Mouse (Mus musculus) CH12.LX (cell line): ENCODE results near the gene Dclk1. TPM values are rescaled to one million over a fixed set of nuclear protein-coding genes. Genes with fewer than 3 reads are reported as not detected.

Source experiments
- DNase-seq: peaks from one replicate; pipeline ENCODE4 v3.0.0-alpha.2; 2013; ENCODE audit errors: extremely low read depth
- H3K27ac ChIP-seq: 2 replicates; pipeline ENCODE4 v1.5.1; 2012; ENCODE audit warnings: low read depth, mild to moderate bottlenecking, control low read depth, moderate library complexity; ENCODE audit not compliant: insufficient read depth
- H3K27me3 ChIP-seq: replicated peaks from 2 replicates; pipeline ENCODE3; 2012; ENCODE audit warnings: inconsistent platforms
- H3K36me3 ChIP-seq, 2 experiments: replicated peaks in 1 of 2; 2 replicates each; pipeline versions ENCODE3 to v1.6.1; 2012; ENCODE audit warnings: inconsistent platforms in 1 of 2, low read length in 1 of 2, mild to moderate bottlenecking in 1 of 2, mixed read lengths in 1 of 2, moderate library complexity in 1 of 2; ENCODE audit not compliant: control insufficient read depth in 1 of 2, insufficient read depth in 1 of 2
- H3K4me1 ChIP-seq, 2 experiments: 2 replicates each; pipeline ENCODE4 v1.6.1; 2012; ENCODE audit warnings: inconsistent platforms in 1 of 2, moderate library complexity in 1 of 2; ENCODE audit not compliant: insufficient read depth in 2 of 2, control insufficient read depth in 1 of 2
- H3K4me2 ChIP-seq: 2 replicates; pipeline ENCODE4 v1.6.1; 2012; ENCODE audit warnings: low read depth, mild to moderate bottlenecking, control low read depth; ENCODE audit not compliant: poor library complexity, insufficient read depth, severe bottlenecking
- H3K4me3 ChIP-seq, 3 experiments: fragments of 150-350 bp in 1 of 3; sonication (generic) in 1 of 3; replicated peaks in 1 of 3; 2 replicates each; pipeline versions ENCODE3 to v1.5.1; 2011 to 2012; ENCODE audit warnings: low read depth in 2 of 3, low read length in 2 of 3, mild to moderate bottlenecking in 2 of 3, moderate library complexity in 2 of 3, control low read depth in 1 of 3, improper control_type of control experiment in 1 of 3, inconsistent platforms in 1 of 3, mixed read lengths in 1 of 3; ENCODE audit not compliant: poor library complexity in 1 of 3
- H3K79me2 ChIP-seq: replicated peaks from 2 replicates; pipeline ENCODE4 v1.6.1; 2012; ENCODE audit warnings: mild to moderate bottlenecking, moderate library complexity; ENCODE audit not compliant: control insufficient read depth, poor library complexity, insufficient read depth, severe bottlenecking; ENCODE audit errors: extremely low read depth
- H3K9ac ChIP-seq: 2 replicates; pipeline ENCODE4 v1.6.1; 2012; ENCODE audit warnings: low read depth, mild to moderate bottlenecking, control low read depth, moderate library complexity; ENCODE audit not compliant: insufficient read depth
- H3K9me3 ChIP-seq: replicated peaks from 2 replicates; pipeline ENCODE3; 2012; ENCODE audit warnings: low read length, inconsistent platforms, mixed read lengths
- CHD1 ChIP-seq: IDR thresholded peaks from 2 replicates; pipeline ENCODE4 v1.6.1; 2012; ENCODE audit warnings: low read depth, low read length, improper control_type of control experiment, inconsistent platforms
- CHD2 ChIP-seq: IDR thresholded peaks from 2 replicates; pipeline ENCODE4 v1.6.1; 2011; ENCODE audit warnings: low read length, improper control_type of control experiment
- E2F4 ChIP-seq: IDR thresholded peaks from 2 replicates; pipeline ENCODE4 v1.6.1; 2011; ENCODE audit warnings: low read depth, low read length, improper control_type of control experiment; ENCODE audit not compliant: insufficient replicate concordance
- HCFC1 ChIP-seq: IDR thresholded peaks from 2 replicates; pipeline ENCODE4 v1.6.1; 2012; ENCODE audit warnings: low read depth, mild to moderate bottlenecking, inconsistent platforms, low read length, improper control_type of control experiment
- KAT2A ChIP-seq: IDR thresholded peaks from 2 replicates; pipeline ENCODE4 v1.6.1; 2012; ENCODE audit warnings: low read length, improper control_type of control experiment, inconsistent platforms; ENCODE audit not compliant: insufficient replicate concordance
- MAFK ChIP-seq: IDR thresholded peaks from 2 replicates; pipeline ENCODE4 v1.6.1; 2011; ENCODE audit warnings: low read length, improper control_type of control experiment; ENCODE audit not compliant: insufficient replicate concordance
- MAX ChIP-seq: IDR thresholded peaks from 2 replicates; pipeline ENCODE4 v1.6.1; 2011; ENCODE audit warnings: low read length, improper control_type of control experiment
- MAZ ChIP-seq: IDR thresholded peaks from 2 replicates; pipeline ENCODE4 v1.6.1; 2012; ENCODE audit warnings: low read depth, mild to moderate bottlenecking, inconsistent platforms, low read length, improper control_type of control experiment, moderate library complexity
- MXI1 ChIP-seq: IDR thresholded peaks from 2 replicates; pipeline ENCODE4 v1.6.1; 2011; ENCODE audit warnings: mild to moderate bottlenecking, low read depth, low read length, improper control_type of control experiment
- MYC ChIP-seq: IDR thresholded peaks from 2 replicates; pipeline ENCODE4 v1.6.1; 2011; ENCODE audit warnings: low read depth, mild to moderate bottlenecking, improper control_type of control experiment, low read length
- POLR2A ChIP-seq: IDR thresholded peaks from 2 replicates; pipeline ENCODE4 v1.6.1; 2011; ENCODE audit warnings: low read depth, mild to moderate bottlenecking, improper control_type of control experiment, low read length
- POLR2AphosphoS2 ChIP-seq: IDR thresholded peaks from 2 replicates; pipeline ENCODE4 v1.6.1; 2011; ENCODE audit warnings: low read depth, low read length, improper control_type of control experiment
- RAD21 ChIP-seq: IDR thresholded peaks from 2 replicates; pipeline ENCODE4 v1.6.1; 2011; ENCODE audit warnings: low read depth, mild to moderate bottlenecking, low read length, improper control_type of control experiment, moderate library complexity
- RCOR1 ChIP-seq: conservative IDR thresholded peaks from 2 replicates; pipeline ENCODE4 v1.6.1; 2012; ENCODE audit warnings: low read depth, mild to moderate bottlenecking, inconsistent platforms, low read length, improper control_type of control experiment
- SIN3A ChIP-seq: IDR thresholded peaks from 2 replicates; pipeline ENCODE4 v1.6.1; 2012; ENCODE audit warnings: low read length, improper control_type of control experiment, inconsistent platforms
- SMC3 ChIP-seq: IDR thresholded peaks from 2 replicates; pipeline ENCODE4 v1.6.1; 2011; ENCODE audit warnings: low read depth, low read length, improper control_type of control experiment
- TBP ChIP-seq: conservative IDR thresholded peaks from 2 replicates; pipeline ENCODE4 v1.6.1; 2011; ENCODE audit warnings: low read depth, low read length, improper control_type of control experiment
- USF1 ChIP-seq: IDR thresholded peaks from 2 replicates; pipeline ENCODE4 v1.6.1; 2014; ENCODE audit warnings: low read depth, mild to moderate bottlenecking, inconsistent platforms, low read length, improper control_type of control experiment
- USF2 ChIP-seq: conservative IDR thresholded peaks from 2 replicates; pipeline ENCODE4 v1.6.1; 2011; ENCODE audit warnings: low read depth, low read length, improper control_type of control experiment
- ZNF384 ChIP-seq: IDR thresholded peaks from 2 replicates; pipeline ENCODE4 v1.6.1; 2012; ENCODE audit warnings: low read depth, low read length, improper control_type of control experiment, inconsistent platforms
- dilution Hi-C: fragments of 300-500 bp; cut with MboI; formaldehyde crosslinking; loops from 2 replicates; pipeline ENCODE4 v1.14.3; 2020; ENCODE audit warnings: low sequenced_read_pairs; ENCODE audit not compliant: extremely low pct_unique_long_range_greater_than_20kb, extremely low pct_ligation_motif_present
- in situ Hi-C: fragments of 300-500 bp; cut with MboI; formaldehyde crosslinking; loops from 3 replicates; pipeline ENCODE4 v1.14.3; 2019; ENCODE audit warnings: low sequenced_read_pairs, low pct_ligation_motif_present, low pct_unique_long_range_greater_than_20kb, mixed read lengths
- polyA plus RNA-seq: library from polyadenylated mRNA; unstranded; fragments of >175 nt; gene quantifications from 2 replicates; pipeline ENCODE4 v1.2.1, GENCODE M21; 2012; ENCODE audit warnings: low read depth; ENCODE audit not compliant: insufficient read length
- total RNA-seq, 2 experiments: library from RNA; depleted of rRNA; stranded (reverse); fragments of 300-350 nt in 1 of 2; fragments of >200 nt in 1 of 2; gene quantifications; 2 replicates each; pipeline ENCODE4 v1.2.3; 2012 to 2014

Gene Dclk1
- total and polyA plus RNA-seq, 3 experiments, result not detected

DNA sequence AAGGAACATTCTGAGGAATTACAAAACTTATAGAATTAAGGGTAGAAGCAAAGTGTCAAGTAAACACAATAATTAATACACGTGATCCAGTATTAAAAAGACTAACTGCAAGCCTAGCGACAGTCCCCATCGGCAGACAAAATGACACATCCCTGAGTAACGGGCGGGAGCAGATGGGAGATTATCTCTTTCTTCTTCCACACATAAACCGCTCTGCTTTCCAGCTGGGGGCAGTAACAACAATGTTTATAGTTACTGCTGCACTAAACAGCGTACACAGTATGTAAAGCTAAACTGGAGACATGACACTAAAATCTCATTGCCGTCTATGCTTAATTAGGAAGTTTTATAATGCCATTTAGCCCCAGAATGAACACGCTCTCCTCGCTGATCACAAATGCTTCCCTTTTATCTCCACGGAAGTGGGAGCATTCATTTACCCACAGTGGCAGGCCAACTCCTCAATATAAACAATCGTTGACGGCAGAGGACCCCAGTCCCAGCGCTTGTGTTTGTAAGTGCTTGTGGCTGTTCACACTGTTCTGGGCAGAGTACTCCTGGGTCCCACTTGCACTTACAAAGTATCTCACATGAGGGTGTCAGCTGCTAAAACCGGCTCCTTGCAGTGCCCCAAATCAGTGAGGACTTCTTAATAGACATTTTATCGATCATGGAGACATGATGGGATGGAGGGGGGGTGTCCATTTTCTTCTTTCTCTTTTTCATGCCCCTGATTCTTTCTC is 281.7 kb downstream of the Dclk1 start:
- H3K4me3 ChIP-seq, result no peak overlapping the region
- H3K9ac ChIP-seq, result no peak overlapping the region
- in situ Hi-C loops (no loop called here), dilution Hi-C loops (no loop called here)
- no peak for DNase-seq
- no peak overlapping the region for H3K4me2 ChIP-seq
- no peaks in the 10 kb centered on the region for H3K27me3 ChIP-seq
- peaks cover 68% of the 10 kb centered on the region for H3K9me3 ChIP-seq
- H3K27ac ChIP-seq, result no peak overlapping the region
- no peaks in the 10 kb centered on the region for H3K79me2 ChIP-seq
- no peaks in the 10 kb centered on the region for H3K4me1 ChIP-seq
- no peaks in the 10 kb centered on the region for H3K36me3 ChIP-seq
- TF ChIP-seq RAD21, result no peak
- no peak for TF ChIP-seq MYC
- TF ChIP-seq MAZ, result no peak
- no peak for TF ChIP-seq SMC3
- TF ChIP-seq CHD2, result no peak
- TF ChIP-seq E2F4, result no peak
- no peak for TF ChIP-seq POLR2A
- no peak for TF ChIP-seq MAFK
- TF ChIP-seq MAX, result no peak
- no peak for TF ChIP-seq ZNF384
- TF ChIP-seq RCOR1, result no peak
- no peak for TF ChIP-seq KAT2A
- TF ChIP-seq MXI1, result no peak
- no peak for TF ChIP-seq USF1
- TF ChIP-seq USF2, result no peak
- no peak for TF ChIP-seq TBP

DNA sequence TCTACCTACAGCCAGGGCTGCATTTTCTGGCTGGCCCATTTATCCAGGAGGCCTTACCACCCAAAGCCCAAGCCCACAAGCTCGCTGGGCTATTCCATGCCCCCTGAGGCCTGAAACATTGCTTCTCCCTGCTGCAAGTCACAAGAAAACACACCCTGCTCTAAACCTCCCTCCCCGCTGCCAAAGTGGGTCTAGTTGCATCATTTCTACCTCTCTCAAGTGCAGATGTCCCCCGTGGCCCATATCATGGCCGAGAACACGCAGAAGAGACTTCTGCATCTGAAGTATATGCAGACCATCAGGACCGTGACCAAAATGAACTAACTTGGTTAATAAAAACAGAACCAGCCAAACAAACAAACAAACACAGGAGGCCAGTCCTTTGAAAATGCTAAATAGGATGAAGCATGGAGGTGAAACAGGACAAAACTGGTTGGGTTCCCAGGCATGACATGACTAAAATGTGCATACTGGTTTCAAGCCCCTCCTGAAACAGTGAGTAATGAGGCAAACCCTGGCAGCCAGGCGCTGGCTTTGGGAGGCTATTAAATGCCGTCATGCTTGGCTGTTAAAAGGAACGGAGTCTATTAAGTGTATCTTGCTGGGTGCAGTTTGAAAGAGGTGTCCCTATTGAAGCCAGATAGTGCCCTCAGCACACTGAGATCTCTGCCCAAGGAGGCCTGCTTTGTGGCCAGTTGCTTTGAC is 282.5 kb downstream of the Dclk1 start:
- H3K9me3 ChIP-seq, result peaks cover 70% of the 10 kb centered on the region
- H3K4me3 ChIP-seq, result no peak overlapping the region
- H3K4me1 ChIP-seq, result no peaks in the 10 kb centered on the region
- TF ChIP-seq SIN3A (no peak), MAX (no peak), SMC3 (no peak), MAFK (no peak), MYC (no peak), CHD1 (no peak), POLR2AphosphoS2 (no peak), HCFC1 (no peak)
- no peaks in the 10 kb centered on the region for H3K36me3 ChIP-seq
- no peak overlapping the region for H3K27ac ChIP-seq
- H3K27me3 ChIP-seq, result no peaks in the 10 kb centered on the region
- H3K79me2 ChIP-seq, result no peaks in the 10 kb centered on the region
- dilution Hi-C loops, result no loop called here
- no peak overlapping the region for H3K9ac ChIP-seq
- DNase-seq, result no peak
- in situ Hi-C loops, result no loop called here
- no peak overlapping the region for H3K4me2 ChIP-seq
